Mouse (Mus musculus) heart, adult 18-20 months (tissue): Measurements from ENCODE around the gene Adamtsl1. TPM values are rescaled to one million over a fixed set of nuclear protein-coding genes. Genes with fewer than 3 reads are reported as not detected.

Source experiments
- DNase-seq, 2 experiments: peaks; one replicate each; pipeline ENCODE4 v3.0.0; 2021 to 2022; ENCODE audit warnings: mixed read lengths in 1 of 2
- total RNA-seq, 2 experiments: library from RNA; stranded (reverse); gene quantifications; 2 replicates each; pipeline ENCODE4 v1.2.3; 2021

Adamtsl1 gene
- total RNA-seq, 2 experiments from 2014 or later = 1.1 to 2.9 TPM

DNA sequence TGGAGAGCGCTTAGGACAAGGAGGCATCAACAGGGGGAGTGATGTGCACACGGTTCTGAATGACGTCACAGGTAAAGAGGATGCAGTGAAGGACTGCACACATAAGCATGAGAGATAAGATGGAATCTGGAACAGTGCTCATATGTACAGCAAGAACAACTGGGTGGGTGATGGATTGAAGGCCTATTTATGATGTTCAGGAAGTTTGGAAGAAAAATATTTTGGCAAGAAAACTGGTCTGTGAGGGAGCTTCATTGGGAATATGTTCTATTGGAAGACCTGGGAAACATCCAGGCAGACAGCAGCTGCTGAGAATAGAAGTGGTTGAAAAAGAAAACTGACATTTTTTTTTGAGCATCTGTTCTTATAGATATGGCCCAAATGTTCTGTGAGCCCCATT lies 300.4 kb downstream of the Adamtsl1 start:
- DNase-seq = no peak

DNA sequence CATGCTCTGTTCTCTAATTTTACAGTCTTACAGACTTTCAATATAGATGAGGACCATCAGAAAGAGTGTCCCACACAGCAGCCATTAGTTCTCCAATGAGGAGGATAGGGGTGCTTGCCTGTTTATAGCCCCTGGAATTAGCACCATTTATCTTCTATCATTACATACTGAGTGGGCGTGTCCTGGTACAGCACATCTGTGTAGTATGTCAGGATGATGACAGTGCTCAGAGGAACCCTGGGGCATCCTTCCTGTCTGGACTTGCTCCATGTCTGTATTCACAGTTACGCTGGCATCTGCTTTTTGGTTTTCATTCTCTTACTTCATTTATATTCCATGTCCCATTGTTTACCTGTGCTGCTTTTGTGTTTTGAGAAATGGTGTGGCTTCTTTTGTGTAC lies 304.5 kb downstream of the Adamtsl1 start:
- no peak for DNase-seq

DNA sequence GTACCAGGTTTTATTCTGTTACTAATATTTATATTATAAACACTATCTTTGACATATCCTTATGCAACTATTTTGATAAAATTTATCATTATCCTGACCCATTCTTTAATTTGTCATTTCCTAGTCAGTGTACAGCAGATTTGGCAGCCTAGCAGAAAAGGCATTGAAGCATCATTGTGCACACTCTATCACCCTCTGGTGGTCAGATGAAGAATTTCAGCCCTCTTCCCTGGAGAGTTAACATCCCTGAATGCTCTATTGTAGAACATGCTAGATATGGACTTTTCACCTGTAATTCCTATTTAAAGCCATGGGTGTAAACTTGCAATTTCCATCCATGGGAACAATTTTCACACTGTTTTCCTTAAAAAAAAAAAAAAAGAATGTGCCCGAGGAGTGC lies 305.2 kb downstream of the Adamtsl1 start:
- DNase-seq = peak; percentile 14 to 45

DNA sequence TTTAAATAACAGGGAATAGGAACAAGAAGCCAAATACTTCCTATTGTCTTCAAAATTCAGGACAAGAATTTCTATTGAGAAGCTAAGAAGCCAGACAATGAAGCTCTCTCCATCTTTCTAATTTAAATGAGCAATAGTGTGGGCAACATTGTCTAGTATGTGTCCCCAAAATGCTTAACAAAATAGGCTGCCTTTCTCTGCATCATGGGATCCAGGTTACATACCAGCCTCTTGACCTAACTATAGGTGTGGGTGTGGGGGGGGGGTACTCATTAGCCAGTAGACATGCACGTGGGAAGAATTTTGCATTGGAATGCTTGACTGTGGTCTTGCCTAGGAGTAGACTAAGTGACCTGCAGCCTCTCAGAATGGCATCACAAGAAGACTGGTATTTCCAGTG lies 305.9 kb downstream of the Adamtsl1 start:
- DNase-seq = no peak

DNA sequence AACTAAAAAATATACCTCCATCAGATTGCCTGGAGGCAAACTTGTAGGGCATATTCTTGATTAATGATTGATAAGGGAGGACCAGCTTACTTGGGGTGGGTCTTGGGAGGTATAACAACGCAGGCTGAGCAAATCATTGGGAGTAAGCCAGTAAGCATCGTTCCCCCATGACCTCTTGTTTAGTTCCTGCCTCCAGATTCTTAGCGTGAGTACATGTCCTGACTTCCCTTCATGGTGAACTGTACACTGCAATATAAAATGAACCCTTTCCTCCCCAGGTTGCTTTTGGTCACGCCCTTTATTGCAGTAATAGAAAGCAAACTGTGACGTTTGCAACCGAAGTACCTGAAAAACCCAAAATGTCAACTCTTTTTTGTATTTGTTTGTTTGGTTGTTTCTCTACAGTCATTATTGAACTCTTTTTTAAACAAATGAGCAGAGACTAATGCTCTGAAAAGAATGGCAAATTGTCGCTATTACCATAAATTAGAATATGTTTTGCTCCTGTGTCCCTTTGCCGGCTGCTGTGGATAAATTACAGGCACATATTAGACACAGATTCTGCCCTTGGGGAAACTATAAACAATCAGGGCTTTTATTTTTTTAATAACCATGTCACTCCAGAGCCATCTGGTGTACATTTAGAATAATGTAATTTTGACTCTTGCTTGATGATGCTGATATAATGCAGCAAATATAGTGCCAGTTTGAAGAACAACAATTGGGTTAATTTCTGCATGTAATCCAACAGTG lies 310.2 kb downstream of the Adamtsl1 start:
- DNase-seq = no peak

DNA sequence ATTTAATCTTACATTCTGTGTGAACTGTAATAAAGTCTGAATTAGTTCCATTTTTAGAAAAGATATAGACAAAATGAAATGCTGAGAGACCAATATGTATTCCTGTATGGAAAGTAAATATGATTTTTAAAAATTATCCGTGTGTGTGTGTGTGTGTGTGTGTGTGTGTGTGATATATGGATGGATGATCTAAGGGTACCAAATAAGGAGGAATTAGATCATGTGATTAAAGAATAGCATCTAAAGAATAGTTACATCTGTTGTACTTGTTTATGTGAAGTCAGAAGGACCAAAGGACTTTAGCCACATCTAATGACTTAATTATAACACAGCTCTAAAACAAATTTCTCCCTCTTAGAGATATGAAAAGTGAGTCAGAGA lies 310.7 kb downstream of the Adamtsl1 start:
- DNase-seq = no peak

DNA sequence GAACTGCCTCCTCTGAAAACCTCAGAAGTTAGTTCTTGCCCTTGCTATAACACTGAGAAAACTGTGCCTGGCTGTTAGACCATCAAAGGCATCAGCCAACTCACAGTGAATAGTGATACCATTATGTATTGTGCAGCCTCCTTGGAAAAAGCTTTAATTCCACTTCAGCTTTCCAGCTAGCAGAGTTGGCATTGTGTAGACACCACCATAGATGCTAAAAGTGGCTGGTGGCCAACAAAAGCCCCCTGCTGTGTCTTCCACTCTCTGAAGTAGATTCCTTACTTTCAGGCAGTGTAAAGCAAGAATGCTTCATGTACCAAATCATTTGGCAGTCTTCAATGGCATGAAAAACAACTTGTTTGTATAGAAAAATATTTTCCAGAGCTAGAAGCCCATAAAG lies 323.1 kb downstream of the Adamtsl1 start:
- DNase-seq = no peak

DNA sequence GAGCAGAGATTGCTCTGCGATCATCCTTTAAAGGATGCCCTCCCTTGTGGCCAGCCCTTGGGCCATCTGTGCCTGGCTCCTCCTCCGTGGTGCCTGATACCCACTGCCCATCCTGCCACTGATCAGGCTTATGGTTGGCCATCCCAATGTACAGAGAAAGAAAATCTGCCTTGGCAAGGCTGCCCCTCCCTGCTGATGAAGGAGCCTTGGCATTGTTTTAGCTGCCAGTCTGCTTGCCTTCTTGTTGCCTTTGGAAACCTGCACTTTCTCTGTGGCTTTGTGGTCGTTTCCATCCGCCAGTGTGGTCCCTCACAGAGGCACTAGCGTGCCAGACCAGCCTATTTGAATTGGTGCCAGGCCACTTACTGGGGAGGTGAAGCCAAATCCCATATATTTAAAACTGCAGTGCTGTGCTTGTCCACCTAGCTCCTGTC lies 323.6 kb downstream of the Adamtsl1 start:
- no peak for DNase-seq

DNA sequence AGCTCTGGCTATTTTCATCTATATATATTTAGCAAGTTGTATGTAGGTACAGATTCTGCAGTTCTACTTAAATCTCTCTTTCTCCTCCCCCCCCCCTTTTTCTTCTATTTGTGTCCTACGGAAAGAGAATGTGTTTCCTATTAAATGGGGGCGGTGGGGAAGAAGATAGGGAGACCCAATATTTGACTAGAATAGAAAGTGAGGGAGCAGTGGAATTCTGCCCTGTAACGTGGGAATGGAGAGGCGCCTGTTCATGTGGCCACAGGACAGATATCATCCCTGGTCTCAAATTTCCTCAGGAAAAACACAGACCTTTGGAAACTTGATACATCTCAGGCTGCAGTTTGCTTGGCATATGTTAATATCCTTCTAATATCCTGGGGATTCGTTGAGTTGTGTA lies 324.1 kb downstream of the Adamtsl1 start:
- DNase-seq = no peak

DNA sequence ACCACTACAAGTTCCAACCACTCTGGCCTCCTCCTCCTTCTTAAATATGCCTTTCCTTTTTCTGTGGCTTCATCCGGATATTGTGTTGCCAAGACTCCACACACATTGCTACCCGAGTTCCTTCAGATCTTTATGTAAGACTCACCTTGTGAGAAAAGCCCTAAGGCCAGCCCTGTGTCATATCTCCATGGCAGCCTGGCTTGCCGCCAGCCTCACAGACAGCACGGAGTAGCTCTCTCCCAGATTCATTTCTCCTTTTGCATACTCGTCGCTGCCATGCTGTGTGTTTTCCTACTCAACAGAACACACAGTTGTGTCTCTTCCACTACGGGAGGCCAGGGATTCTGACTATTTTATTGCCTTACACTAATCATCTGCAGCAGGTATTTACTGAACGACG lies 328.1 kb downstream of the Adamtsl1 start:
- DNase-seq = peak in 1 of 2 experiments; percentile 9

DNA sequence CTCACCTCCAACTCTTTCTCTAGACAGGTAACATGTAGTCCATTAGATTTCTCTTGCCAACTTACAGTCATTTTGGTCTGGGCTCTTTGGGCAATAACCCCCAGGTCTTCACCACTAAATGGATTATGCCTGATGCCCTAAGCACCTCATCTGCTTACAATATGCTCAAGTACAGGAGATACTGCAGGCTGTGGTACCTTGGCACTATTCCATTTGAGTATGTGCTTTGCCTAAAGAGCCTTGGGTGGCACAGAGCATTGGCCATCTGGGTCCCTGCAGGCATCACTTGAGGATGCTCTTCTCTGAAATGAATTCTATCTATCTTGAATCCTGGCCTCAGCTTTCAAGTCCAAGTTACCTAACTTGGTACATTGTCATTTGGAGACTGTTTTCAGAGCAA lies 330.4 kb downstream of the Adamtsl1 start:
- DNase-seq = no peak

DNA sequence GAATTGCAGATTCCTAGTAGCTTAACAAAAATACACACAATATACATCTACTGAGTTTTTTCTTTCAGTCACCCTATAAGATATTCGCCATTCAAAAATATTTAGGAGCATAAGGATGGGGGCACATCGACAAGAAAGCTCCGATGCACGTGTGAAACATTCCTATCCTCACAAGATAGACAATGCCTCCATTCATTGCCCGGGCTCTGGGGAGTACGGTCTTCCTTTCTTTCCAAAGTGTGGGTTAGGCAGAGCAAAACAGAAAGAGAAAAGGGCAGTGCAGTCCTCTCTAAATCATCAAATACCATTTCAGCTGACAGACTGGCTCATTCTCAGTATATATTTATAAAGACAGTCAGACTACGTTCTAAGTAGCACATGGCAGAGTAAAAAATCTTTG lies 332.0 kb downstream of the Adamtsl1 start:
- no peak for DNase-seq

DNA sequence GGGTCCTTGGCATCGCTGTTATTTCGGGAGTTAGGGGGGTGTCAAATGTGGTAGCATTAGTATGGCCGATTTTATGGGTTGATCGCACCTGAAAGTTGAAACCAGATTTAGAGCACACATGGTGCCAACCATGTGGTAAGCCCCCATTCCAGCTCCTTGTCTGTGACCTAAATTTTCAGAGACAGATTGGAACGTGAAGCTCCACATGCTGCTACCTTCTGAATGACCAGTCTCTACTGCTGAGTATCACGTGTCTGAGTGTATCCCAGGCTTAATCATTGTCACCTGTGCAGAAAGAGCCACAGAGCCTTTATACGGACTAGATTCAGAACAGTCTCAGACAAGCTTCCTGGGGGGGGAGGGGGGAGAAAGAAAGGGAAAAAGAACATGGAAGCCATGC lies 339.4 kb downstream of the Adamtsl1 start:
- DNase-seq = no peak

DNA sequence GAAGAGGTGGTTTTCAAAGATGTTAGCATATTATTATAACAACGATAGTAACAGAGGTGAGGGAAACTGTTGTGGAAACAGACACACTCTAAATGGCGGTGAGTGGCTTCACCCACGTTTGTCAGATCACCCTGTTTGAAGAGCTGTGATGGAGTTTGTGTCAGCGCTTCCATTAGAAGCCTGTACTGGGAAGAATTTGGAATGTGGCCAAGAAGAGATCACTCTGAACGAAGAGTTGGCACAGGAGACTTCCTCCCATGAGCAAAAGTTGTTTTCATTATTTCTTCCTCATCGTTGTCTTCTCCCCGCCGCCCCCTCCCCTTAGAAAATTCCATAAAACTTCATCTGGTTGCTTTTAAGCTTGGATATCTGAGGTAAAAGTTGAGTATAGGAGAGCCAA lies 340.5 kb downstream of the Adamtsl1 start:
- peak in 1 of 2 experiments; percentile 6 for DNase-seq

DNA sequence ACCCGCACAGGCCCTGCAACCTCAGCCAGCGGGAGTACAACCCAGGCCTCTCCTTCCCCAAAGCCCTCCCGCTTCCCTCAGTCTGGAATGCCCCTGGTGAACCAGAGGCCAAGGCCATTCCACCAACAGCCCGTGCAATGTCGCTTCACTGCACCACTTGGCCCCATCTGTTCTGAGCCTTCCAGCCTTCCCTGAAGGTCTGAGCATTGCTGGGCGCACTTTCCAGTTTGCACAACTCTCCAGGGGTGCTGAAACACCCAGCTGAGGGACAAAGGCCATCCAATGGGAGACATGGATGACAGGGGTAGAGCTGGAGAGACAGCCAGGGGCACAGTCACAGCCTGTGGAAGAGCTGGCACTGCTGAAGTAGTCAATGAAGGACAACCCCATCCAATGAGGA lies 365.4 kb downstream of the Adamtsl1 start:
- DNase-seq = no peak

DNA sequence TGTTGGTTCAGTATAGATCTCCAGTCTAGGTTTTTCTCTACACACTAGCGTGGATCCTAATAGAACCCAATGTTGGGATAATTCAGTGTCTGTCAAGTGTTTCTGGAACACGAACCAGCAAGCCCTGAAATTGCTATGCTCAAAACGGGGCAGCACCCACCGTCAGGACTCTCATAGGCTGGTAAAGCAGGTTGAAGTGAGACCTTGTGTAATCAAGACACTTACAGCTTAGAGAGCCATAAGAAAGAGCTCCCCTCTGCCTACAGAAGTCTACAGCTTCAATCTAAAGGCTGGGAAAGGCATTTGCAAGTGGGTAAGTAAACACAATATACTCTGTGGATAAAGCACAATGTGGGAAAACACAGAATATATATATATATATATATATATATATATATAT lies 367.3 kb downstream of the Adamtsl1 start:
- DNase-seq = no peak

DNA sequence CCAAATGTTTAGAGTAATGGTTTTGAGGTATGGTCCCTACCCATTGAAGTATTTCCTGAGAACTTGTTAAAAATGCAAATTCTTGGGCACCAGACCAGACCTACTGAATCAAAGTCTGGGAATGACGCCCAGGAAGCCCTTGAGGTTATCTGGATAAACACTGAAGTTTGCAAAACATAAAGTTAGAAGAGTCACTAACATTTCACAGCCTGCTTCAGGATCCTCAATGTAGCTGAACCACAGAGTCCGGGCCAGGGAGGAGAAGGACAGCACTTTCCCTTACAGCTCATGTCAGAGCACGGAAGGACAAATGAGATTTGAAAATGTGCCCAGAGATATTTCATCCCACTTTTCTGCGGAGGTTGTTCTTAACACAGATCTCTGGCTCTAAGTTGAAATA lies 370.1 kb downstream of the Adamtsl1 start:
- DNase-seq = no peak

DNA sequence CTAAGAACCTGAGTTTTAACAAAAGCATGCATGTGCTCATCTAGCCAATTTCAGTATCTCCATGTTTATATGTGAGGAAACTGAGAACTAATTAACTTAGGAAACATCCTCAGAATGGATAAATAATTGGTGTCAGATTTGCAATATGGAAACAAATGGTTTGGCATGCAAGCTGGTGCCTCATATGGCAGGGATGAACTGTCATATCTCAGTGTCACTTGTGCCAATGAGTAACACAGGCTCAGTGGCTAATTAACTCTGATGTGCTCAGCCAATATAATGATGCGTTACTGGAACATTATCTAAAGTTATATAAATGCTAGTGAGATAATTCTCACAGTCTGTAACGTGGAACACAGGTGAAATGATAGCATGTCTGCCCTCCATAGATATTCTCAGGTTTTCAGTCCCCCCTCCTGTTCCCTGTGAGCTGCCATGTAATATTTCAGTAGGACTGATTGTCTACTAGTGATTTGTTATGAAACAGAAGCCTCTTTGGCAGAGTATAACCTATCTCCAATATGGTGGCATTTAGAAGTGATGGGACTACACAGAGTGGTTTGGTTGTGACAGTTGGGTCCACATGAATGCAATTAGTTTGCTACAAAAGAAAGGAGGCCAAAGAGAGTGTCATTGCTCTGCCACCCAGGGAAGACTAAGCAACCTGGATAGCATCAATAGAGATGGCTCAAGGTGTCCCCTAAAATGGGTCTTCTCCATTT lies 376.1 kb downstream of the Adamtsl1 start:
- DNase-seq = no peak

DNA sequence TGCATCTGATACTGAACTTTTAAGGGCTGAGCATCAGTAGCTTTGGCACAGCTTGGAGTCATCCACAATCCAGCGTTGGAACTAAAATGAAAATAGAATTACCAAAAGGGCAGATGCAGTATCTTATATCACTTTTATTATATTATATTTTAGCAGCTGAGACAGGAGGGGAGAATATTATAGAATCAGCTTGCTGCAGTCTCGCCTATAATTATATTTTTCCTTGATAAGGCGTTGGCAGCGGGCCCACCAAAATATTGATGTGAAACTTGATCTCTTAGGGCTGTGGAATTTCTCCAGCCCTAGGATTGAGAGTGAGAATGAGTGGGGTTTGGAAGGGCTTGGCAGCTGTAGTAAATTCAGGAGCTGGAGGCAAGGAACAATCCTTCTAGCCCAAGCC lies 387.3 kb downstream of the Adamtsl1 start:
- no peak for DNase-seq

DNA sequence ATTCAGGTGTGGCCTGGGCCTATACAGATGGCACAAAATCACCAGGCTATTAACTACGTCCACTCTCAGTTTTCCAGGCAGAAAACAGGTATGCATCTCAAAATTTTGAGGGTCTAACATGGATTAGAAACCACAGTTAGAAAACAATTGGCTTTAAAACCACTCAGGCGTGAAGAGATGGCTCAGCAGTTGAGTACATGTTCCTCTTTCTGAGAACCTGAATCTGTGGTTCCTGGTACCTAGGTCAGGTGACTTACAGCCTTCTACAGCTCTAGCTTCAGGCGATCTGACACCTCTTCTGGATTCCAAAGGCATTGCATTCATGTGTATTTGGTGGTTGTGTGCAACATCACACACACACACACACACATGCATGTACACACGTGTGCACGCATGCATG lies 390.2 kb downstream of the Adamtsl1 start:
- no peak for DNase-seq

DNA sequence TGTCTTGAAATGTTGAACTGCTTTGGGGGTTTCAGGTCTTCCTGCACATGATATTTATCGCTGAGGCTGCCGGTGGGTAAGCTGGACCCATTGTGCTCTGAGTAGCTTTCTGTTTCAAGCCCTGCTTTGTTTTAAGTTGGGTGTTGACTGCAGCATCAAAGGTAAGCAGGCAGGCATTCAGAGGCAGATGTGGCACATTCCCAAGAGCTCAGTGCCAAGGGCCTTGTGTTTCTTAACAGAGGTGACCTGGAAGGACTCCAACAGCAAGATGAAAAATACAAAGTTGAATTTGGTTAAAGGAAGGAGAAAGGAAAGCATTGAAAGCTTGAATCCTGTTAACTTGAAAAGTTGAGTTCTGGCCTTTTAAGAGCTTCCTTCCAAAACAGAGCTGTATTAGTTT lies 402.1 kb downstream of the Adamtsl1 start:
- peak in 1 of 2 experiments; percentile 11 for DNase-seq

DNA sequence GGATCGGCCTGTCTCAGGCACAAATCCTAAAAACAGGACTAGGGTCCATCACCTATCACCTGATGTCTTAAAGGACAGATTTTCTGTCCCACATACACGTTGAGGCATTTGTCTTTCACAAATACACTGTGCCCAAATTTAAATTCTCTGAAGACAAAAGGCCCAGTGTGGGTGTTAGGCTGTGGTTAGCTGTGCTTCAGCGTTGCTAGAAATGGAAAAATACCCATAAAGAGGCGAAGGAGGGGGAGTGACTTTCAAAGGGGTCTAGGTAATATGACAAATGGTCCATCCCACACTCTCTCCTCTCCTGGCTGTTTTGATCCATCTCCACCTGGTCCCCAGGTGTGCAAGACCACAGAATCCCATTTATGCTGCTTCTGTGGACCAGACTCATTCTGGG lies 404.4 kb downstream of the Adamtsl1 start:
- DNase-seq = no peak

DNA sequence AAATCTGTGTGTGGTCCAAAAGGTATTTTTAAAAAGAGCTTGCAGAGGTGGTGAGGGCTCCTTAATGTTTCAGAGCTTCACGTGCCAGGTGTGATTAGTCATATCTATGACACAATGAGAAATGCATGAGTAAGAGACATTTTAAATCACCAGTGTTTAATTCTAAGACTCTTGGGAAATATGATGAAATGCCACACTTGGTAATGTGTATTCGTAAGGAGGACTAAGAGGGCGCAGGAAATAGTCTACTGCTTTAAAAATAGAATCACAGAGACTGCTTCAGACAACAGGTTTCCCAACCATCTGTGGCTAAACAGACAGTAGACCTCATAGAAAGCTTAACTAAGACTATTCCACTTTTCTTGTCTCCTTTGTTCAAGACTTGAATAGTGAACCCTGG lies 406.5 kb downstream of the Adamtsl1 start:
- DNase-seq = no peak

DNA sequence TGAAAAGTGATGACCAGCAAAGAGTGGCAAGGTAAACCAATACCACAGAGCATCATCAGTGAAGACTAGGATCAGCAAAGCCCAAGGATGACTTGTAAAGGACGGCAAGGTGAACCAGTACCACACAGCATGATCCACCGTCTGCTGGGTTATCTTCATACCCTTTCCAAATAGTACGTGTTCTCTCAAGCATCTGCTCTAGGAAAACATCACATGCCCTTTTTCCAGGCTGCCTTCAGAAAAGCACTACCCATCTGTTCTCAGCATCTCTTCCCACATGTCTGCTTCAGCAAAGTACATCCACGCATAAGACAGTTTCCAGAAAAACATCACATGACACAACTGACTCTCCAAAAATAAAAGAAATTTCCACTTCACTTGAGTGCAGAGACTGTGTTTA lies 408.8 kb downstream of the Adamtsl1 start:
- DNase-seq = no peak
